Mouse (Mus musculus) kidney, adult 18-20 months (tissue): ENCODE results near the gene Grin1.

ENCODE experiments used
- DNase-seq: peaks from one replicate; pipeline ENCODE4 v3.0.0; 2021

Grin1 gene

GRCm38 (mm10) chr2:25311491-25311891 is 7.5 kb downstream of the Grin1 start:
- DNase-seq = no peak

DNA sequence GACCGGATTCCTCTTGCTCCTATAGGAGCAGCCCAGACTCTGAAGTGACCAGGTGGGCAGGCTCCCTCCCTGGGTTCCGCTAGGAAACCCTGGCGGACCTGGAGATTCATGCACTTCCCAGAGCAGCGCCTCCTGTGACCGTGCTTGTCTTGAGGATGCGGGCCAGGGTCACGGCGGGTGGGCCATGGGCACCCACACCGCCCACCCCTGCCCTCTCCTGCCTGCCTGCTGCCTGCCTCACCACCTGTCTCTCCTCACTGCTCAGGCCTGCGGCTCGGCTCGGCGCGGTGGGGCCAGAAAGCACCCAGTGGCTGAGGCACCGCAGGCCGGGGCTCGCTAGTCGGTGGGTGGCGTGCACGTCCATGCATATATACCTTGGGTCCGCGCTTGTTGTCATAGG is 8.0 kb downstream of the Grin1 start:
- DNase-seq = no peak

DNA sequence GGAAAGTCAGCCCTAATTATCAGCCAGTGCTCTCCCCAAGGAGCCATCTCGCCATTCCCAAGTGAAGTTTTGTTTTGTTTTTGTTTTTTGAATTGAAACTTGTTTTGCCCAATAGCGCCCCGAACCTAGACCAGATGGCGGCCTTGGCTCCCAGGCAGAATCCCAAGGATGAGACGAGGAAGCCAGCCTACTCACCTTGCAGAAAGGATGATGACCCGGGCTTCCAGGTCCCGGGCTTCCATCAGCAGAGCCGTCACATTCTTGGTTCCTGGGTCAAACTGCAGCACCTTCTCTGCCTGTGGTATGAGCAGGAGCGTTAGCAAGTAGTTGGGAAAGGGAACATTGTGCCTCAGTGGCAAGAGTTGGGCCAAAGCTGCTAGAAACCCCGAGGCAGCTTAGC is 8.8 kb downstream of the Grin1 start:
- no peak for DNase-seq

DNA sequence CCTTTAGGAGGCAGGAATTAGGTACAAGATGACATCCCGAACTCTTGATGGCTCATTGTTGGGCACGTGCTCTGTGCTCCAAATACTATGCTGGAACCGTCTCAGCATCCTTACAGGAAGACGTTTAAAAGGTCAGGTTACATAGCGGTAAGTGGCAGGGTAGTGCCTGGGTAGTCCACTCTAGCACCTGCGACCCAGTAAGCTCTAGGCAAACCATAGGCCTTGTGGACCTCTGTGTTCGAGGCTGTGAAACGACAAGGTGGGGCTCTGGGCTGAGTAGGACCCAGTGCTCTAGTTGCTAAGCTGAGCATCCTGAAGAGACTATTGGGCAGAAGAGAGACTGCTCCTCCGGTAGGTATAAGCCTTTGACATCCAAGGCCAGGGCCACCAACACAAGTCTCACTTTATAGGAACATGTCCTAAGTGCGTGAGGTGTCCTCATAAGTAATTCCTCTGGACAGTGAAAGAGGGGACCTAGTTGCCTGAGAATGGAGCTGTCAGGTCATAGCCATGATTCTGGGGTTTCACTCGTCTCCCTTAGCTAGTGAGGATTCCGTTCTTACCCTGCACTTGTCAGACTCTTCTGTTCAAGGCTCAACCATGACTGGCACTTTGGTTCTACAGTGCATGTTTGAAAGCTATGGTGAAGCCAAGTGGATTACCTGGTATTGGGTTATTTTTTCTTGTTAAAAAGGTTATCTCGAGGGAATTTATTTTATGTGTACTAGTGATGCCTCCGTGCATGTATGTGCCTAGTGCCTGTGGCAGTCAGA is 13.2 kb downstream of the Grin1 start:
- DNase-seq = no peak

DNA sequence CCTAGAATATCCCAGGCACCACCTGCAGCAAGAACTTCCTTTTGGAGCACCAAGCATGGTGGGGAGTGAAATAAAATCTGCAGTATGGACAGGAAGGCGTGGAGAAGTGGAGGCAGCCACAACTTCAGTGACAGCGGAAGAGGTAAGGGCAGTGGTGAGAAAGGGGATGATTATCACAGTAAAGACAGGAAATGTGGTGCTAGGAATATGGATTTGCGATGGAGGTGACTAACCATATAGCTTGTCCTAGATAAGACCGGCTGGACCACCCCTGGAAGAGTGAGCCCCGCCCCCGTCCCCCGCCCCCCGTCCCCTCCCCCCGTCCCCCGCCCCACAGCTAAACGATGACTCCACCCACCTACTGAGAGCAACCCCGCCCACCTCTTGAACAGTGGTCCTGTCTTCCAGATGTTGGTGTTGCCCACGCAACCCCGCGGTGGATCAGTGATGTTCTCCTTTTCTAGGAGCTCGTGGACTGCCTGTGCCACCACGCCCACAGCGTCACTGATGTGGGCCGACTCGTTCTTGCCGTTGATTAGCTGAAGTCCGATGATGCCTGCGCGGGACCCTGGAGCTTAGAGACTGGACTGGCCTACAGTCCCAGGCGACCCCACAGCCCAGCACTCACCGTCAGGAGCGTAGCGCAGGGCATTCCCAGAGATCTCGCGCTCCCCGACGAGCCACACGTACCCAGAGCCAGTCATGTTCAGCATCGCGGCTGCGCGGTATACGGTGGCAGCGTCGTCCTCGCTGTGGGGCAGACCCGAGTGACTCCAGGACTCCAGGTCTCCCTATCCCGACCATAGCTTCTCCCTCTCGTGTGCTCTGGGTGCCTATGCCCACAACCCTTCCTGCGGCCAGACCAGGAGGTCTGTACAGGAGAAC is 14.1 kb downstream of the Grin1 start:
- no peak for DNase-seq

GRCm38 (mm10) chr2:25303931-25304656 is 14.9 kb downstream of the Grin1 start:
- no peak for DNase-seq

DNA sequence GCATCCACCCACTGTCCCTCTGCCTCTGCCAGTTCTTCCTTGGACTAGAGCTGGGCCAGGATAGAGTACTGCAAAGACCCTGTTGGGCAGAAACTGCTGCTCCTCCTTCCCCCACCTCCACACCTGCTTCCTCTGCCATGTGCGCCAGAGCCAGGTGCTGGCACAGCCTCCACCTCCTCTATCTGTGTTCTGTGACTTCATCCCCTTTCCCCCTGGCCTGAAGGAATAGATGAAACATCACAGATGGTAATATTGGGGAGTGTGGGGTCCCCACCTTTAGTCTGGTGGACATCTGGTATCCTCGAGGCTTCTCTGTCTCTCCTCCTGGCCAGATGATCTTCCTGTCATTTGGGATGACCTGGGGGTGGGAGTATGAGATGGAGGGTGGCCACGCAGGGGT is 15.5 kb downstream of the Grin1 start:
- DNase-seq = no peak

DNA sequence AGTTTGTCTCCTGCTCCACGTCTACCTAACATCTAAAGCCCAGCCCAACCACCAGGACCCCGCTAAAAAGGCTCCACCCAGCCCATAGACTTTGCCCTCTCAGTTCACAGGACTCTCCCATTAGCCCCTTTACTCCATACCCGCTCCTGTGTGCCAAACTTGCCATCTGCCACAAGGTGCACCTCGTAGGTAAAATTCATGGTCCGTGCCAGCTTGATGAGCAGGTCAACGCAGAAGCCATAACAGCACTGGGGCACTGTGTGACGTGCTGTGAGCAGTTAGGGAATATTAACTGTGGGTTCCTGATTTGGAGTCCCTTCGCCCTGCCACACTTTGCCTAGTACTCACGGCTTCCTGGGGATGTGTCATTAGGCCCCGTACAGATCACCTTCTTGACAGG is 20.9 kb downstream of the Grin1 start:
- no peak for DNase-seq

DNA sequence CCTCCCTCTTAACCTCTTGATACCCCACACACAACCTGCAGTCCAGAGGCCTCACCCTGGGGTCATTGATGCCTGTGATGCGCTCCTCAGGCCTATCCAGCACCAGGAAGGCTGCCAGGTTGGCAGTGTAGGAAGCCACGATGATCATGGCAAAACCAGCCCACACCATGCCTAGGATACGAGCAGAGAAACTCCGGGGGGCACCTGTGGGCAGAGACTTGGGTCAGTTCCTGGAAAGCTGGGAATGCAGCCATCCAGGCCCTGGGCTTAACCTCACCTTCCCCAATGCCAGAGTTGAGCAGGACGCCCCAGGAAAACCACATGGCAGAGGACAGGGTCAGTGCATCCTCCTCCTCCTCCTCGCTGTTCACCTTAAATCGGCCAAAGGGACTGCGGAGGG is 21.9 kb downstream of the Grin1 start:
- no peak for DNase-seq

- DNase-seq = no peak
Observed at GRCm38 (mm10) chr2:25293706-25294105, 25.3 kb downstream of the Grin1 start.

GRCm38 (mm10) chr2:25292856-25293255 is 26.1 kb downstream of the Grin1 start:
- peak; percentile 81 for DNase-seq

DNA sequence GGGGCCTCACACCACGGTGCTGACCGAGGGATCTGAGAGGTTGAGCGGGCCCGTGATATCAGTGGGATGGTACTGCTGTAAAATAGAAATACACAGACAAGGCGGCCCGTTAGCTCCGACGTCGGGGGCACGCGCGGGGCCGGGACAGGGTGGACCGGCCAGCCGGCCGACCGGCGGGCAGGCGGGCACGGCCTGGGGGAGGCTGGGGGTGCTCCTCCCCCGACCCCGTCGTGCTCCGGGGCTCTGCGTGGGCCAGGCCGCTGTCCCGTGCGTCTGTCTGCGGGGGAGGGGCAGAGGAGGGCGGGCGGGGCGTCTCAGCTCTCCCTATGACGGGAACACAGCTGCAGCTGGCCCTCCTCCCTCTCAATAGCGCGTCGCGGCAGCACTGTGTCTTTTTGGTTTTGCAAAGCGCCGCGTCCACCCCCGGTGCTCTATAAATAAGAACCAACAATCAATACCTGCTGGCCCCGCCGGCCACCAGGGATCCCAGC is 26.9 kb downstream of the Grin1 start:
- peak; percentile 12 for DNase-seq

GRCm38 (mm10) chr2:25291184-25292053 is 27.6 kb downstream of the Grin1 start:
- DNase-seq = peak; percentile 37

GRCm38 (mm10) chr2:25290816-25291130 is 28.2 kb downstream of the Grin1 start:
- DNase-seq = peak; percentile 33

DNA sequence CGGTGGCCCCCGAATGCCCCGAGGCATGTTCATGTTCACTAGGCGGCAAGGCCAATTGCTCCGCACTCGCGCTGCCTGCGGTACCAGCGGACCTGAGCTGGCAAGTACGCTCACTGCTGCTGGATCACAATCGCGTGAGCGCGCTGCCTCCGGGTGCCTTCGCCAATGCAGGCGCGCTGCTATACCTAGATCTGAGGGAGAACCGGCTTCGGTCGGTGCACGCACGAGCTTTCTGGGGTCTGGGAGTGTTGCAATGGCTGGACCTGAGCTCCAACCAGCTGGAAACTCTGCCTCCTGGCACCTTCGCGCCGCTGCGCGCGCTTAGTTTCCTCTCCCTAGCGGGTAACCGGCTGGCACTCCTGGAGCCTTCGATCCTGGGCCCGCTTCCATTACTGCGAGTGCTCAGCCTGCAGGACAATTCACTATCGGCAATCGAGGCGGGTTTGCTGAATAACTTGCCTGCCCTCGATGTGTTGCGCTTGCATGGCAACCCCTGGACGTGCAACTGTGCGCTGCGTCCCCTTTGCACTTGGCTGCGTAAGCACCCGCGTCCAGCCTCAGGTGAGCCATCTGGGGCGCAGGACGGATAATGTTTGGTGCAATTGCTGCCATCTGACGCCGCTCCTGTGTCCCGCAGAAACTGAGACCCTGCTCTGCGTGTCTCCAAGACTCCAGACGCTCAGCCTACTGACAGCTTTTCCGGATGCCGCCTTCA is 28.7 kb downstream of the Grin1 start:
- peak; percentile 61 for DNase-seq

DNA sequence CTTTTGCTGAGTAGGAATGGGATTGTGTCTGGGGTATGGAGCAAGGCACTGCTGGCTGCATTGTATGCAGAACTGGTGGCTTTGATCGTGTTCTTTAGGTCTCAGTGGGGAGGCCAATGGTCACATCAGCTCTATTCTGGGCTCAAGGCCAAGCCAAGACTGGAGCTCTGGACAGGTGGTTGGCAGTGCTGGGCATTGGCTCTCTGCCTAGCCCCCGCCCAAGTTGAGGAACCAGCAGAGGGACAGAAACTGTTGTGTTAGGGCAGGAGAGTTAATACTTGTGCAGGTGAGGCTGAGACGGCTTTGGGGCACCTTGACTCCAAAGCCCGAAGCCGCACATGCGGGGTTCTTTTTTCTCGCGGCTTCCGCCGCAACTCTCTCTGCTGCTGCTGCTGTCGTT is 29.3 kb downstream of the Grin1 start, which contains the start of gene Lrrc26:
Lrrc26 (plus strand) TSS at position 265 of the 400 bp plus-strand sequence.
- peak; percentile 73 for DNase-seq

GRCm38 (mm10) chr2:25288734-25289345 is 30.1 kb downstream of the Grin1 start:
- DNase-seq = no peak

GRCm38 (mm10) chr2:25287927-25288649 is 30.9 kb downstream of the Grin1 start, which contains the start of gene Tmem210:
Gene Tmem210 (plus strand): TSS chr2:25288145.
- DNase-seq = no peak

GRCm38 (mm10) chr2:25286837-25287636 is 31.9 kb downstream of the Grin1 start:
- DNase-seq = peak; percentile 57
